Mouse (Mus musculus) heart, embryonic 15.5 days (tissue): Measurements from ENCODE around the gene Galnt14. TPM values are rescaled to one million over a fixed set of nuclear protein-coding genes. Genes with fewer than 3 reads are reported as not detected.
A peak's percentile ranks its signal among the peaks of the same experiment; 100 is the strongest.

Source experiments
- ATAC-seq: fragments of 200-750 bp; cut with Nextera tagmentation; replicated peaks from 2 replicates; pipeline ENCODE4 v1.8.0; 2017; ENCODE audit warnings: low read depth, moderate TSS enrichment; ENCODE audit not compliant: insufficient number of reproducible peaks, insufficient read depth, low FRiP score
- H3K27ac ChIP-seq: fragments of 300-500 bp; sonication (generic); 2 replicates; pipeline ENCODE4 v1.5.1; 2015; ENCODE audit warnings: mild to moderate bottlenecking, inconsistent platforms
- H3K27me3 ChIP-seq: fragments of 300-500 bp; sonication (generic); 2 replicates; pipeline ENCODE4 v1.6.1; 2015; ENCODE audit warnings: inconsistent platforms
- H3K36me3 ChIP-seq: fragments of 300-500 bp; sonication (generic); 2 replicates; pipeline ENCODE4 v1.6.1; 2015; ENCODE audit warnings: mild to moderate bottlenecking, inconsistent platforms
- H3K4me1 ChIP-seq: fragments of 300-500 bp; sonication (generic); replicated peaks from 2 replicates; pipeline ENCODE4 v1.6.1; 2015; ENCODE audit warnings: inconsistent platforms
- H3K4me2 ChIP-seq: fragments of 300-500 bp; sonication (generic); 2 replicates; pipeline ENCODE4 v1.6.1; 2015; ENCODE audit warnings: inconsistent platforms, mild to moderate bottlenecking, moderate library complexity
- H3K4me3 ChIP-seq: fragments of 300-500 bp; sonication (generic); 2 replicates; pipeline ENCODE4 v1.5.1; 2015; ENCODE audit warnings: mild to moderate bottlenecking, inconsistent platforms
- H3K9ac ChIP-seq: fragments of 300-500 bp; sonication (generic); 2 replicates; pipeline ENCODE4 v1.6.1; 2015; ENCODE audit warnings: mild to moderate bottlenecking, inconsistent platforms
- H3K9me3 ChIP-seq: fragments of 300-500 bp; sonication (generic); replicated peaks from 2 replicates; pipeline ENCODE4 v1.6.1; 2016; ENCODE audit warnings: inconsistent platforms
- WGBS: fragments of 180-500 bp; shearing (Covaris S2); methylation state at CpG from one replicate; pipeline ENCODE4 v1.1.7; 2015; ENCODE audit warnings: mixed read lengths; 5-methylcytosine and 5-hydroxymethylcytosine counted together
- polyA plus RNA-seq: library from polyadenylated mRNA; unstranded; fragments of >200 nt; fragmentation: Nextera tagmentation; extraction: Ambion mirVana; gene quantifications from 2 replicates; pipeline ENCODE4 v1.2.1, GENCODE M21; 2015

Gene Galnt14
- polyA plus RNA-seq: 0.53 and 0.63 TPM in 2 replicates

GRCm38 (mm10) chr17:73710042-73710911 lies at the start of gene Galnt14:
TSS of gene Galnt14 (minus strand) at chr17:73710453.
- peak within 1 kb of the TSS; percentile 53 for H3K9ac ChIP-seq
- peaks cover 60% of the 10 kb centered on the region for H3K27me3 ChIP-seq
- peak within 1 kb of the TSS; percentile 60 for H3K4me3 ChIP-seq
- under 1% methylated on average over 74 of the region's 75 CpGs for WGBS
- no peaks in the 10 kb centered on the region for H3K9me3 ChIP-seq
- no peaks in the 10 kb centered on the region for H3K36me3 ChIP-seq
- H3K27ac ChIP-seq: no peak within 1 kb of the TSS
- H3K4me2 ChIP-seq: peak within 1 kb of the TSS; percentile 98
- peaks cover 17% of the 10 kb centered on the region for H3K4me1 ChIP-seq
- peak; percentile 72; the same call in 1 of the 2 replicates for ATAC-seq

- no peaks in the 10 kb centered on the region for H3K9me3 ChIP-seq
- 0 out of 2 replicates have a peak, but pooled peaks have one; percentile 53 for ATAC-seq
- H3K4me1 ChIP-seq: no peaks in the 10 kb centered on the region
- H3K4me2 ChIP-seq: no peak overlapping the region
- H3K4me3 ChIP-seq: no peak overlapping the region
- WGBS: 2% methylated on average over 6 of the region's 6 CpGs
- H3K27me3 ChIP-seq: no peaks in the 10 kb centered on the region
- H3K9ac ChIP-seq: no peak overlapping the region
- H3K27ac ChIP-seq: no peak overlapping the region
- no peaks in the 10 kb centered on the region for H3K36me3 ChIP-seq
Measured at GRCm38 (mm10) chr17:73743681-73744311, 33.5 kb upstream of the Galnt14 start.

- H3K9ac ChIP-seq: no peak overlapping the region
- H3K27ac ChIP-seq: no peak overlapping the region
- H3K27me3 ChIP-seq: peaks cover 6% of the 10 kb centered on the region; the same call in 1 of the 2 replicates
- H3K9me3 ChIP-seq: no peaks in the 10 kb centered on the region
- no peak overlapping the region for H3K4me3 ChIP-seq
- no peak for ATAC-seq
- H3K4me1 ChIP-seq: no peaks in the 10 kb centered on the region
- H3K4me2 ChIP-seq: no peak overlapping the region
- no peaks in the 10 kb centered on the region for H3K36me3 ChIP-seq
- 53% methylated on average over 8 of the region's 8 CpGs for WGBS
Measured at GRCm38 (mm10) chr17:73723885-73724682, 13.8 kb upstream of the Galnt14 start.

GRCm38 (mm10) chr17:73719021-73719748 lies 8.9 kb upstream of the Galnt14 start:
- Histone ChIP-seq H3K27ac (no peak overlapping the region), H3K4me3 (no peak overlapping the region), H3K36me3 (no peaks in the 10 kb centered on the region), H3K4me1 (no peaks in the 10 kb centered on the region), H3K27me3 (peaks cover 5% of the 10 kb centered on the region; the same call in 1 of the 2 replicates), H3K9me3 (no peaks in the 10 kb centered on the region), H3K9ac (no peak overlapping the region), H3K4me2 (no peak overlapping the region)
- ATAC-seq: no peak
- 77% methylated on average over 2 of the region's 2 CpGs for WGBS

GRCm38 (mm10) chr17:73716684-73717083 lies 6.4 kb upstream of the Galnt14 start:
- ATAC-seq: no peak
- Histone ChIP-seq H3K4me1 (no peaks in the 10 kb centered on the region), H3K36me3 (no peaks in the 10 kb centered on the region), H3K4me3 (no peak overlapping the region), H3K27me3 (peaks cover 26% of the 10 kb centered on the region), H3K9me3 (no peaks in the 10 kb centered on the region), H3K4me2 (no peak overlapping the region), H3K9ac (no peak overlapping the region), H3K27ac (no peak overlapping the region)
- 77% methylated on average over 3 of the region's 3 CpGs for WGBS

GRCm38 (mm10) chr17:73714440-73715221 lies 4.4 kb upstream of the Galnt14 start:
- H3K9me3 ChIP-seq: no peaks in the 10 kb centered on the region
- no peak overlapping the region for H3K27ac ChIP-seq
- 75% methylated on average over 8 of the region's 8 CpGs for WGBS
- no peak overlapping the region for H3K4me3 ChIP-seq
- no peak for ATAC-seq
- H3K36me3 ChIP-seq: no peaks in the 10 kb centered on the region
- peaks cover 11% of the 10 kb centered on the region for H3K4me1 ChIP-seq
- H3K4me2 ChIP-seq: no peak overlapping the region
- no peak overlapping the region for H3K9ac ChIP-seq
- peaks cover 46% of the 10 kb centered on the region for H3K27me3 ChIP-seq

- H3K27me3 ChIP-seq: peaks cover 55% of the 10 kb centered on the region
- no peak overlapping the region for H3K27ac ChIP-seq
- ATAC-seq: no peak
- no peak overlapping the region for H3K4me2 ChIP-seq
- WGBS: 46% methylated on average over 11 of the region's 11 CpGs
- H3K36me3 ChIP-seq: no peaks in the 10 kb centered on the region
- peaks cover 17% of the 10 kb centered on the region for H3K4me1 ChIP-seq
- no peaks in the 10 kb centered on the region for H3K9me3 ChIP-seq
- no peak overlapping the region for H3K9ac ChIP-seq
- no peak overlapping the region for H3K4me3 ChIP-seq
Measured at GRCm38 (mm10) chr17:73713347-73713746, 3.1 kb upstream of the Galnt14 start.

GRCm38 (mm10) chr17:73711919-73712318 lies 1.7 kb upstream of the Galnt14 start:
- Histone ChIP-seq H3K27me3 (peaks cover 60% of the 10 kb centered on the region), H3K9ac (no peak overlapping the region), H3K4me1 (peaks cover 17% of the 10 kb centered on the region), H3K4me3 (no peak overlapping the region), H3K9me3 (no peaks in the 10 kb centered on the region), H3K4me2 (no peak overlapping the region), H3K36me3 (no peaks in the 10 kb centered on the region), H3K27ac (no peak overlapping the region)
- WGBS: 58% methylated on average over 15 of the region's 15 CpGs
- no peak for ATAC-seq

GRCm38 (mm10) chr17:73709131-73710041 lies 867 bp downstream of the Galnt14 start:
- 0 out of 2 replicates have a peak overlapping the region, but pooled peaks have one; percentile 19 for H3K9ac ChIP-seq
- no peak overlapping the region for H3K27ac ChIP-seq
- peak overlapping the region; percentile 98 for H3K4me2 ChIP-seq
- H3K4me3 ChIP-seq: peak overlapping the region; percentile 60
- peaks cover 60% of the 10 kb centered on the region for H3K27me3 ChIP-seq
- ATAC-seq: no peak
- H3K9me3 ChIP-seq: no peaks in the 10 kb centered on the region
- 2% methylated on average over 43 of the region's 43 CpGs for WGBS
- H3K4me1 ChIP-seq: peaks cover 17% of the 10 kb centered on the region
- no peaks in the 10 kb centered on the region for H3K36me3 ChIP-seq
